Mouse (Mus musculus): ENCODE measurements around the gene Tnr. TPM values are rescaled to one million over a fixed set of nuclear protein-coding genes. Genes with fewer than 3 reads are reported as not detected.
A peak's percentile ranks its signal among the peaks of the same experiment; 100 is the strongest.

Gene Tnr
- polyA plus RNA-seq, 1 experiment, result not detected

DNA sequence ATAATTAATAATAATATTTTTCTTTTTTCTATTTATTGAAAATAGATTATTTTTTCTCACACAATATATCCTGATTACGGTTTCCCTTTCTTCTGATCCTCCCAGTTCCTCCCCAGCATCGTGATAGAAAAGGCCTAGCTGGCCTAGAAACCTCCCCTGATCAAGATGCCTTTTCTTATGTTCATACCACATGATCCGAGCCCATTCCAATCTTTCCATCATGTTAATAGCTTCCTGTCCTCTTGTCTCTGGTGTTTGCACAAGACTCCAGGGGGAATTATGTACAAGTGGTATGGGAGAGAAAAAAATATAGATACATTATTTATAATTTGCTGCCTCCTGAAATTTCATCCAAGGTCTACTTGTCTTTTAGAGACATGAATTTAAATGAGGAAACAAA, 377.1 kb downstream of the Tnr start:
- H3K4me1 ChIP-seq (ENCODE audit: control insufficient read depth, insufficient read depth, low read length), result no peaks in the 10 kb centered on the region
- no peak overlapping the region for H3K27ac ChIP-seq (ENCODE audit: insufficient read depth, low read depth, low read length)
- TF ChIP-seq POLR2A (IDR thresholded peaks at IDR 0.05; ENCODE audit: borderline replicate concordance, low read depth, low read length), result no peak
- no peak for TF ChIP-seq CTCF (IDR thresholded peaks at IDR 0.05; ENCODE audit: low read depth, low read length)
- no peak overlapping the region for H3K4me3 ChIP-seq (ENCODE audit: insufficient read depth, low read length)

DNA sequence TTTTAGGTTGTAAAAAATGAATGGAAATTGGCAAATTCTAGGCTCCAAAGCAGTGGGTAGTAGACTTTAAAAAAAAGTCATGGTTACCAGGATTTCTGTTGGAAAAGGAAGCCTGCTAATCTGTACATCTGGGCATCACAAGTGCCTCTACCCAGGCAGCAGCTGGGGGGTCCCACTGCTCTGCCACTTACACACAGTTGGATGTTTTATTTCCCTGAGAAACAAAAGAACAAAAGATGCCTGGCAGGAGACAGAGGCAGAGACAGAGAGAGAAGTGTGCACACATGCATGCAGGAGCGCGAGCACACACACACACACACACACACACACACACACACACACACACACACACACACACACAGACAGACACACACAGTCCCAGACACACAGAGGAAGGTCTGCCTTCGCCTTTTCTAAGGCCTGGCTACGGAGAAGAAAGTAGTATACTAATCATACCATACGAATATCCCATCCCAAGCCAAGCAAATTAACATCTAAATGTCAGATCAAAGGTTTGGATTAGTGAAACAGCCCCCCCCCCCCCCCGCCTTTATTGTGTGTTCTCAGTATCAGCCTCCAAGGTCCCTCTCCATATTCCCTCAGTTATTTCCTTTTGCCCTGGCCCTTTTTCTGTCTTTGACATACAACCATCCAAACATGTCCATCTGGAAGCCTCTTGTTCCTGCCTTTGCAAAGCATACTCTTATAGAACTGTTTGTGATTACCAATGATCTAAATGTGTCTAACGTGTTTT, 378.0 kb downstream of the Tnr start:
- H3K27ac ChIP-seq (ENCODE audit: insufficient read depth, low read depth, low read length), result no peak overlapping the region
- no peak for TF ChIP-seq CTCF (IDR thresholded peaks at IDR 0.05; ENCODE audit: low read depth, low read length)
- no peak for TF ChIP-seq POLR2A (IDR thresholded peaks at IDR 0.05; ENCODE audit: borderline replicate concordance, low read depth, low read length)
- no peaks in the 10 kb centered on the region for H3K4me1 ChIP-seq (ENCODE audit: control insufficient read depth, insufficient read depth, low read length)
- no peak overlapping the region for H3K4me3 ChIP-seq (ENCODE audit: insufficient read depth, low read length)

DNA sequence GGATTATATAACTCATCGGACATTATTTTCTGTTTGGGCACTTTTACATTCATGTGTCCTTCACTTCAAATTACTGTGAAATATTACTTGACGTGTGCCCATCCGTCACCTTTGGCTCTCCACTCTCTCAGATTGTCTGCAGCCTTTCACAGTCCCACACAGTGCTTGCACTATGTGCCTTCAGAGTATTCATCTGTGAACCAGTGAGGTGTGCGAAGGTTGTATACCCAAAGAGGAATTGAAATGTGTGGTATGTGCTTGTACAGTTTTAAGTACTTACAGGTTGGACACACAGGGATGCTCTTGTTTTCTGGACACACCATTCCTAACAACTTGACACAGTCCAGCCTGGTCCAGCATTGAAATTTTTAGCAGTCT, 378.5 kb downstream of the Tnr start:
- no peaks in the 10 kb centered on the region for H3K4me1 ChIP-seq (ENCODE audit: control insufficient read depth, insufficient read depth, low read length)
- no peak for TF ChIP-seq POLR2A (IDR thresholded peaks at IDR 0.05; ENCODE audit: borderline replicate concordance, low read depth, low read length)
- TF ChIP-seq CTCF (IDR thresholded peaks at IDR 0.05; ENCODE audit: low read depth, low read length), result no peak
- H3K4me3 ChIP-seq (ENCODE audit: insufficient read depth, low read length), result no peak overlapping the region
- no peak overlapping the region for H3K27ac ChIP-seq (ENCODE audit: insufficient read depth, low read depth, low read length)

DNA sequence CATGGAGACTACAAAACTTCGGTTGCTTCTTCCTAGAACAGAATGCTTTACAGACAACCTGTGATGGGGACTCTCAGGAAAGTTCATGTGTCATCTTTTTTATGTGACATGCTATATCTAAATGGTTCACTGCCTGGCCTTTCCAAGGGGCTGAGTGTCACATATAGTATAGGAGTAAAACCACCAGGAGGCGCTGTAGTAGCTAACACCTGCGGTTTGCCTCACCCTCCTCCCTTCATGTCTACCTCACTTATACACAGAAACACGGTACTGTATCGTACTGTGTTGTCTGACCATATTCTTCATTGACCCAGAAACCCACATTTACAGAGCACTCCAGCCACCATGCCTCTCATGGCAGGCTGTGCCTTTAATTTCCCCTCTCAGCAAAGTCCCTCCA, 387.4 kb downstream of the Tnr start:
- Histone ChIP-seq H3K27ac (ENCODE audit: insufficient read depth, low read depth, low read length) (no peak overlapping the region), H3K4me1 (ENCODE audit: control insufficient read depth, insufficient read depth, low read length) (no peaks in the 10 kb centered on the region), H3K4me3 (ENCODE audit: insufficient read depth, low read length) (no peak overlapping the region)
- TF ChIP-seq POLR2A (IDR thresholded peaks at IDR 0.05; ENCODE audit: borderline replicate concordance, low read depth, low read length), result no peak
- TF ChIP-seq CTCF (IDR thresholded peaks at IDR 0.05; ENCODE audit: low read depth, low read length), result peak; percentile 40

DNA sequence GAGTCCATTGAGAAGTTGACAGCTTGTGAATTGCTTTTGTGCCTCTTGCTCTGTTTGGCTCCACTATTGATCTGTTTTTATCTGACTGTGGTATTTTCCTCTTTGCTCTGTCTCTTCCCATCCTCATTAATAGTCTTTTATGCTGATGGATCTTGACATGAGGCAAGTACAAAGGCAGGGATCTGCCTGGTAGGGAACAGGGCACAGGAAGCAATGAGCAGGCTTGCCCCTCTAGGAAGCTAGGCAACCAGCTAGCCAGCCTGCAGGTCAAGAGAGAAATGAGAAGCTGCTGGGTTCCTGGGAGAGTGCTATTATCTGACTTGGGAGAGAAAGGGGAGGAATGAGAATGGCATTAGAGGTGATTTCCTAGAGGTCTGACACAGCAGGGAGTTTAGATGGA, 391.2 kb downstream of the Tnr start:
- no peaks in the 10 kb centered on the region for H3K4me1 ChIP-seq (ENCODE audit: control insufficient read depth, insufficient read depth, low read length)
- no peak overlapping the region for H3K4me3 ChIP-seq (ENCODE audit: insufficient read depth, low read length)
- TF ChIP-seq POLR2A (IDR thresholded peaks at IDR 0.05; ENCODE audit: borderline replicate concordance, low read depth, low read length), result no peak
- no peak for TF ChIP-seq CTCF (IDR thresholded peaks at IDR 0.05; ENCODE audit: low read depth, low read length)
- no peak overlapping the region for H3K27ac ChIP-seq (ENCODE audit: insufficient read depth, low read depth, low read length)

DNA sequence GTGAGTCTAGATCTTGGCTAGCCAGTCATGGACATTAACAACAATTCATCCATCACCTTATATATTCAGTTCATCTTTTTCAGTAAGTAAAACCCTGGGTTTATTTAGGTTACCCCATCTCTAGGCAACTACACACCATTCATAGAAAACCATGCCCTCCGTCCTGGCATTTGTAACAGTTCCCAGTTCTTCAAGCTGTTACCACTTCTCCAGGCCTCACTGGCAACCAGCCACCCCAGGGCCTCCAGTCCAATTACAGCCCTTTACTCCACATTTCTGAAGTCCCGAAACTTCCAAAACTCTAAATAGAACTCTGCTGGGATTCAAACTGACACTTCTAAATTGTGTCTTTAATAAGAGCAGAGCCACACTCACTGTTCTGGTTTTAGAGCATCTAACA, 397.0 kb downstream of the Tnr start:
- TF ChIP-seq POLR2A (IDR thresholded peaks at IDR 0.05; ENCODE audit: borderline replicate concordance, low read depth, low read length), result no peak
- no peak for TF ChIP-seq CTCF (IDR thresholded peaks at IDR 0.05; ENCODE audit: low read depth, low read length)
- Histone ChIP-seq H3K4me1 (ENCODE audit: control insufficient read depth, insufficient read depth, low read length) (peaks cover 2% of the 10 kb centered on the region), H3K4me3 (ENCODE audit: insufficient read depth, low read length) (no peak overlapping the region), H3K27ac (ENCODE audit: insufficient read depth, low read depth, low read length) (no peak overlapping the region)

DNA sequence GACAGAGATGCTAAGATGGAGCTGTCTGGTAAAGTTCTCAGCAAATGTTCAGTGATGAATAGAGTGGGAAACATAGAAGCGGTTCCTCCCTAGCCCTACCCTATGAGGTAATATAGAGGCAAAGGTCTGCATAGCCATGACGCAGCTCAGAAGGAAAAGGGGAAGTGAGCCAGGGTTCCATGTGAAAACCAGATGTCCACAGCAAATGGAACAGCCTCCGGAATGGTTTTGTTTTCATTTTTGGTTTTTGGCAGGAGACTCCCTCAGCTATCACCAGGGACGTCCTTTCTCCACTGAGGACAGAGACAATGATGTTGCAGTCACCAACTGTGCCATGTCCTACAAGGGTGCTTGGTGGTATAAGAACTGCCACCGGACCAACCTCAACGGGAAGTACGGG, 399.4 kb downstream of the Tnr start:
- no peak for TF ChIP-seq CTCF (IDR thresholded peaks at IDR 0.05; ENCODE audit: low read depth, low read length)
- TF ChIP-seq POLR2A (IDR thresholded peaks at IDR 0.05; ENCODE audit: borderline replicate concordance, low read depth, low read length), result no peak
- Histone ChIP-seq H3K4me3 (ENCODE audit: insufficient read depth, low read length) (no peak overlapping the region), H3K27ac (ENCODE audit: insufficient read depth, low read depth, low read length) (no peak overlapping the region), H3K4me1 (ENCODE audit: control insufficient read depth, insufficient read depth, low read length) (peaks cover 2% of the 10 kb centered on the region)

DNA sequence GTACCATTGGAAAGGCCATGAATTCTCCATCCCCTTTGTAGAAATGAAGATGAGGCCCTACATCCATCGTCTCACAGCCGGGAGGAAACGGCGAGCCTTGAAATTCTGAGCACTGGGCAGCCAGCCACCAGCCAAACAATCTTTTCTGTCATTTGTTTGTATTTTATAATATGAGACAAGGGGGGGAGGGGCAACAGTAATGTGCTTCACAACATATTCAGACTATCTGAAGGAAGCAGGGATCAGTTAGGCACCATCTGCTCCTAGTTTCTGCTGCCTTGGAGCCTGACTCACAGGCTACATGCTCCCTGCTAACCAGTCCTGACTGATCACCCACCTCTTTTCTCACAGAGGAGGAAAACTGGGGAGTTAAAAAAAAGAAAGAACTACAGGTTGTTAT, 400.5 kb downstream of the Tnr start:
- no peak for TF ChIP-seq CTCF (IDR thresholded peaks at IDR 0.05; ENCODE audit: low read depth, low read length)
- no peak for TF ChIP-seq POLR2A (IDR thresholded peaks at IDR 0.05; ENCODE audit: borderline replicate concordance, low read depth, low read length)
- H3K27ac ChIP-seq (ENCODE audit: insufficient read depth, low read depth, low read length), result no peak overlapping the region
- H3K4me3 ChIP-seq (ENCODE audit: insufficient read depth, low read length), result no peak overlapping the region
- H3K4me1 ChIP-seq (ENCODE audit: control insufficient read depth, insufficient read depth, low read length), result peaks cover 2% of the 10 kb centered on the region

DNA sequence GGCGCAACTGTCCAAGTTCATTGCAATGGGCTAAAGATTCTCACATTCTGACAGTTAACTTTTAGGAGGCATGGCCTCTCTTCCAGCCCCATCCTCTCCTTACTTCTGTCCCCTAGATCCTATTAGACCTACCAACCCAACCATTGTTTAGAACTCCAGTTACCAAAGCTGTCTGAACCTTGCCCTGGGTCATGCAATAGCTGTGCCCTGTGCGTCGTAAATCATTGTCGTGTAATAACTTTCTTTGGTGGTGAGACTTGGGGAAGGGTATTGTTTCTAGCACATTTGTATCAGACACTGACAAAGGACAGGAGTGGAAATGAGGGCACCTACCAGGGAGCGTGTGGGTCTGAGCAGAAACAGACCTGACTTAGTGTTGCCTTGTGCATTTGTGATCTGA, 401.1 kb downstream of the Tnr start:
- no peak overlapping the region for H3K4me3 ChIP-seq (ENCODE audit: insufficient read depth, low read length)
- no peak for TF ChIP-seq CTCF (IDR thresholded peaks at IDR 0.05; ENCODE audit: low read depth, low read length)
- no peak for TF ChIP-seq POLR2A (IDR thresholded peaks at IDR 0.05; ENCODE audit: borderline replicate concordance, low read depth, low read length)
- peaks cover 2% of the 10 kb centered on the region for H3K4me1 ChIP-seq (ENCODE audit: control insufficient read depth, insufficient read depth, low read length)
- no peak overlapping the region for H3K27ac ChIP-seq (ENCODE audit: insufficient read depth, low read depth, low read length)

DNA sequence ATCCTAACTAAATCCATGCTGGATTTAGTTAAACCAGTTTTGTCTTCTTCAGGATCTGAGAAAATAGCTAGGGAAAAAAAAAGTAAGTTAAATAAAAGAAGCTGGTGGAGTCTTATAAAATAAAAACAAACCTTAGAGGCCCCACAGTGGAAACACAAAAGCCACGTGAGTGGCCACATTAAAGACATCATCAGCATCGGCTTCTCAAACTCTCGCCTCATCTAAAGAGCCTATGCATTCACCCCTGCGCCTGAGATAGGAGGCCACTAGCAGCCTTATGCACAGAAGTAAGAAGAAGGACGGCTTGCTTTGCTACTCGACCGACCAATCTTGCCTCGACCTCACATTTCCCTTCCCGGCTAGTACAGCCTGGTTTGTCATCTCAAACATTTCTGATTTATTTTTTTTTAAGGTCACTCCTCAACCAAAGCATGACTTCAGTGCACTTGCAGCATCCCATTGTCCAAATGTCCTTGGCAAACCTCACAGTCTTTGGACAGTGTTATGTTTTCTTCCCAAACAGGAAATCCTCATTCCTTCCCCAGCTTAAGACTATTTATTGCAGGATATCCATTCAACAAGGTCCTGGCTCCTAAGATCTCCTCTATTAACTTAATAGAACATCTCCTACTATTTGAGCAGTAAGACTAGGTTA, 405.2 kb downstream of the Tnr start:
- H3K4me3 ChIP-seq (ENCODE audit: insufficient read depth, low read length), result no peak overlapping the region
- H3K4me1 ChIP-seq (ENCODE audit: control insufficient read depth, insufficient read depth, low read length), result no peaks in the 10 kb centered on the region
- H3K27ac ChIP-seq (ENCODE audit: insufficient read depth, low read depth, low read length), result no peak overlapping the region
- TF ChIP-seq CTCF (IDR thresholded peaks at IDR 0.05; ENCODE audit: low read depth, low read length), result no peak
- TF ChIP-seq POLR2A (IDR thresholded peaks at IDR 0.05; ENCODE audit: borderline replicate concordance, low read depth, low read length), result no peak

Data from bone marrow macrophage, adult 2 months (primary cell).